Mouse (Mus musculus) heart, embryonic 15.5 days (tissue): ENCODE data around the gene Rpl35a. TPM values are rescaled to one million over a fixed set of nuclear protein-coding genes. Genes with fewer than 3 reads are reported as not detected.
"Not testable (repeated sequence)": the region's sequence is repeated elsewhere in the genome, so short reads cannot be mapped to it uniquely, and the experiment has no call there.

Source experiments
- ATAC-seq: fragments of 200-750 bp; cut with Nextera tagmentation; replicated peaks from 2 replicates; pipeline ENCODE4 v1.8.0; 2017; ENCODE audit warnings: low read depth, moderate TSS enrichment; ENCODE audit not compliant: insufficient number of reproducible peaks, insufficient read depth, low FRiP score
- H3K27ac ChIP-seq: fragments of 300-500 bp; sonication (generic); 2 replicates; pipeline ENCODE4 v1.5.1; 2015; ENCODE audit warnings: mild to moderate bottlenecking, inconsistent platforms
- H3K27me3 ChIP-seq: fragments of 300-500 bp; sonication (generic); 2 replicates; pipeline ENCODE4 v1.6.1; 2015; ENCODE audit warnings: inconsistent platforms
- H3K36me3 ChIP-seq: fragments of 300-500 bp; sonication (generic); 2 replicates; pipeline ENCODE4 v1.6.1; 2015; ENCODE audit warnings: mild to moderate bottlenecking, inconsistent platforms
- H3K4me1 ChIP-seq: fragments of 300-500 bp; sonication (generic); replicated peaks from 2 replicates; pipeline ENCODE4 v1.6.1; 2015; ENCODE audit warnings: inconsistent platforms
- H3K4me2 ChIP-seq: fragments of 300-500 bp; sonication (generic); 2 replicates; pipeline ENCODE4 v1.6.1; 2015; ENCODE audit warnings: inconsistent platforms, mild to moderate bottlenecking, moderate library complexity
- H3K4me3 ChIP-seq: fragments of 300-500 bp; sonication (generic); 2 replicates; pipeline ENCODE4 v1.5.1; 2015; ENCODE audit warnings: mild to moderate bottlenecking, inconsistent platforms
- H3K9ac ChIP-seq: fragments of 300-500 bp; sonication (generic); 2 replicates; pipeline ENCODE4 v1.6.1; 2015; ENCODE audit warnings: mild to moderate bottlenecking, inconsistent platforms
- H3K9me3 ChIP-seq: fragments of 300-500 bp; sonication (generic); replicated peaks from 2 replicates; pipeline ENCODE4 v1.6.1; 2016; ENCODE audit warnings: inconsistent platforms
- WGBS: fragments of 180-500 bp; shearing (Covaris S2); methylation state at CpG from one replicate; pipeline ENCODE4 v1.1.7; 2015; ENCODE audit warnings: mixed read lengths; 5-methylcytosine and 5-hydroxymethylcytosine counted together
- polyA plus RNA-seq: library from polyadenylated mRNA; unstranded; fragments of >200 nt; fragmentation: Nextera tagmentation; extraction: Ambion mirVana; gene quantifications from 2 replicates; pipeline ENCODE4 v1.2.1, GENCODE M21; 2015

Gene Rpl35a
- polyA plus RNA-seq, 1 experiment from 2014 or later, result 593 TPM

GRCm38 (mm10) chr16:33023750-33024149 lies 32.5 kb upstream of the Rpl35a start:
- no peak overlapping the region for H3K4me3 ChIP-seq
- H3K4me2 ChIP-seq, result no peak overlapping the region
- no peak overlapping the region for H3K27ac ChIP-seq
- H3K9ac ChIP-seq, result no peak overlapping the region
- H3K4me1 ChIP-seq, result peaks cover 4% of the 10 kb centered on the region
- 4% methylated on average over 4 of the region's 4 CpGs for WGBS
- no peak; the same call in 1 of the 2 replicates for ATAC-seq
- H3K36me3 ChIP-seq, result no peaks in the 10 kb centered on the region
- H3K27me3 ChIP-seq, result no peaks in the 10 kb centered on the region
- H3K9me3 ChIP-seq, result no peaks in the 10 kb centered on the region

GRCm38 (mm10) chr16:33024456-33025104 lies 31.7 kb upstream of the Rpl35a start:
- 54% methylated on average over 8 of the region's 8 CpGs for WGBS
- no peak for ATAC-seq

GRCm38 (mm10) chr16:33026357-33026756 lies 29.9 kb upstream of the Rpl35a start:
- Histone ChIP-seq H3K27me3 (no peaks in the 10 kb centered on the region), H3K36me3 (no peaks in the 10 kb centered on the region), H3K9me3 (no peaks in the 10 kb centered on the region), H3K27ac (no peak overlapping the region), H3K4me3 (no peak overlapping the region), H3K4me2 (no peak overlapping the region), H3K9ac (no peak overlapping the region), H3K4me1 (peaks cover 4% of the 10 kb centered on the region)
- WGBS, result 82% methylated on average over 7 of the region's 7 CpGs
- no peak for ATAC-seq

More at GRCm38 (mm10) chr16:33024456-33025104, 31.7 kb upstream of the Rpl35a start:
- no peak overlapping the region for H3K9ac ChIP-seq
- no peak overlapping the region for H3K27ac ChIP-seq
- H3K36me3 ChIP-seq, result no peaks in the 10 kb centered on the region
- no peak overlapping the region for H3K4me3 ChIP-seq
- H3K27me3 ChIP-seq, result no peaks in the 10 kb centered on the region
- no peak overlapping the region for H3K4me2 ChIP-seq
- H3K9me3 ChIP-seq, result no peaks in the 10 kb centered on the region
- H3K4me1 ChIP-seq, result peaks cover 4% of the 10 kb centered on the region

GRCm38 (mm10) chr16:33036006-33036405 lies 20.2 kb upstream of the Rpl35a start:
- whole genome bisulfite sequencing, result 71% methylated on average over 4 of the region's 4 CpGs
- no peak overlapping the region for H3K27ac ChIP-seq
- ATAC-seq, result no peak

GRCm38 (mm10) chr16:33042682-33043081 lies 13.6 kb upstream of the Rpl35a start:
- Histone ChIP-seq H3K27me3 (no peaks in the 10 kb centered on the region), H3K4me1 (no peaks in the 10 kb centered on the region), H3K9me3 (no peaks in the 10 kb centered on the region), H3K4me2 (no peak overlapping the region), H3K27ac (no peak overlapping the region), H3K4me3 (no peak overlapping the region), H3K36me3 (no peaks in the 10 kb centered on the region), H3K9ac (no peak overlapping the region)
- 64% methylated on average over 1 of the region's 1 CpGs for WGBS
- no peak for ATAC-seq

More at GRCm38 (mm10) chr16:33036006-33036405, 20.2 kb upstream of the Rpl35a start:
- Histone ChIP-seq H3K4me2 (no peak overlapping the region), H3K36me3 (no peaks in the 10 kb centered on the region), H3K27me3 (no peaks in the 10 kb centered on the region), H3K9me3 (no peaks in the 10 kb centered on the region), H3K4me1 (no peaks in the 10 kb centered on the region), H3K9ac (no peak overlapping the region), H3K4me3 (no peak overlapping the region)

- Histone ChIP-seq H3K36me3 (no peaks in the 10 kb centered on the region), H3K9me3 (no peaks in the 10 kb centered on the region), H3K4me1 (no peaks in the 10 kb centered on the region), H3K9ac (no peak overlapping the region), H3K4me2 (no peak overlapping the region), H3K4me3 (no peak overlapping the region), H3K27ac (no peak overlapping the region), H3K27me3 (no peaks in the 10 kb centered on the region)
- WGBS, result 56% methylated on average over 2 of the region's 2 CpGs
- ATAC-seq, result no peak; the same call in 1 of the 2 replicates
These were observed 13.0 kb upstream of the Rpl35a start for GRCm38 (mm10) chr16:33043268-33043667.

- H3K4me1 ChIP-seq, result no peaks in the 10 kb centered on the region
- no peak overlapping the region for H3K4me2 ChIP-seq
- no peak overlapping the region for H3K27ac ChIP-seq
- H3K9me3 ChIP-seq, result no peaks in the 10 kb centered on the region
- no peak for ATAC-seq
- no peak overlapping the region for H3K4me3 ChIP-seq
- no peaks in the 10 kb centered on the region for H3K36me3 ChIP-seq
- H3K9ac ChIP-seq, result no peak overlapping the region
- 87% methylated on average over 1 of the region's 1 CpGs for WGBS
- no peaks in the 10 kb centered on the region for H3K27me3 ChIP-seq
These were observed 8.2 kb upstream of the Rpl35a start for GRCm38 (mm10) chr16:33048004-33048403.

- no peaks in the 10 kb centered on the region for H3K4me1 ChIP-seq
- no peak for ATAC-seq
- no peak overlapping the region for H3K9ac ChIP-seq
- no peak overlapping the region for H3K4me2 ChIP-seq
- no peak overlapping the region for H3K4me3 ChIP-seq
- 71% methylated on average over 2 of the region's 2 CpGs for WGBS
- no peaks in the 10 kb centered on the region for H3K9me3 ChIP-seq
- H3K36me3 ChIP-seq, result no peaks in the 10 kb centered on the region
- no peak overlapping the region for H3K27ac ChIP-seq
- H3K27me3 ChIP-seq, result no peaks in the 10 kb centered on the region
These were observed 7.6 kb upstream of the Rpl35a start for GRCm38 (mm10) chr16:33048686-33049085.

GRCm38 (mm10) chr16:33049809-33050208 lies 6.4 kb upstream of the Rpl35a start:
- H3K4me3 ChIP-seq, result no peak overlapping the region
- H3K4me1 ChIP-seq, result no peaks in the 10 kb centered on the region
- no peak overlapping the region for H3K27ac ChIP-seq
- H3K27me3 ChIP-seq, result no peaks in the 10 kb centered on the region
- H3K9me3 ChIP-seq, result no peaks in the 10 kb centered on the region
- 88% methylated on average over 16 of the region's 16 CpGs for WGBS
- H3K9ac ChIP-seq, result no peak overlapping the region
- no peak overlapping the region for H3K4me2 ChIP-seq
- ATAC-seq, result no peak
- no peaks in the 10 kb centered on the region for H3K36me3 ChIP-seq

GRCm38 (mm10) chr16:33053141-33053540 lies 3.1 kb upstream of the Rpl35a start:
- no peaks in the 10 kb centered on the region for H3K9me3 ChIP-seq
- no peak for ATAC-seq

GRCm38 (mm10) chr16:33054927-33055326 lies 1.3 kb upstream of the Rpl35a start:
- 72% methylated on average over 2 of the region's 2 CpGs for WGBS
- not testable (repeated sequence) for ATAC-seq

More at GRCm38 (mm10) chr16:33053141-33053540, 3.1 kb upstream of the Rpl35a start:
- Histone ChIP-seq H3K27ac (no peak overlapping the region), H3K36me3 (peaks cover 3% of the 10 kb centered on the region; the same call in 1 of the 2 replicates), H3K27me3 (no peaks in the 10 kb centered on the region), H3K4me3 (no peak overlapping the region), H3K4me1 (peaks cover 10% of the 10 kb centered on the region), H3K9ac (no peak overlapping the region), H3K4me2 (no peak overlapping the region)
- 59% methylated on average over 5 of the region's 5 CpGs for WGBS

GRCm38 (mm10) chr16:33055655-33056054 lies 598 bp upstream of the Rpl35a start:
- Histone ChIP-seq H3K36me3 (peaks cover 28% of the 10 kb centered on the region), H3K4me2 (peak overlapping the region; percentile 65), H3K9me3 (no peaks in the 10 kb centered on the region), H3K27me3 (no peaks in the 10 kb centered on the region), H3K4me1 (peaks cover 20% of the 10 kb centered on the region), H3K27ac (no peak overlapping the region), H3K9ac (peak overlapping the region; percentile 90), H3K4me3 (peak overlapping the region; percentile 76)
- WGBS, result 23% methylated on average over 10 of the region's 10 CpGs
- ATAC-seq, result 0 out of 2 replicates have a peak, but pooled peaks have one; percentile 23

More at GRCm38 (mm10) chr16:33054927-33055326, 1.3 kb upstream of the Rpl35a start:
- H3K9ac ChIP-seq, H3K4me3 ChIP-seq, H3K9me3 ChIP-seq, H3K27me3 ChIP-seq, H3K27ac ChIP-seq, H3K4me2 ChIP-seq: not testable (repeated sequence)
- Histone ChIP-seq H3K4me1 (peaks cover 20% of the 10 kb centered on the region), H3K36me3 (peaks cover 21% of the 10 kb centered on the region)
